Mouse (Mus musculus) gastrocnemius, adult 2 months (tissue): ENCODE measurements around the gene Ppcs. TPM values are rescaled to one million over a fixed set of nuclear protein-coding genes. Genes with fewer than 3 reads are reported as not detected.
A peak's percentile ranks its signal among the peaks of the same experiment; 100 is the strongest.

ENCODE experiments used
- DNase-seq: peaks from one replicate; pipeline ENCODE4 v3.0.0; 2022
- H3K27ac ChIP-seq: fragments of 200-600 bp; 2 replicates; pipeline ENCODE4 v1.8.1; 2022; ENCODE audit warnings: mild to moderate bottlenecking
- H3K4me3 ChIP-seq: fragments of 200-600 bp; 2 replicates; pipeline ENCODE4 v1.8.1; 2022; ENCODE audit warnings: mild to moderate bottlenecking, moderate library complexity
- CTCF ChIP-seq: fragments of 200-600 bp; IDR thresholded peaks from 2 replicates; pipeline ENCODE4 v1.8.1; 2022; ENCODE audit warnings: antibody characterized with exemption, mild to moderate bottlenecking, moderate library complexity
- intact Hi-C: fragments of 180-260 bp; cut with DNase I; formaldehyde crosslinking; loops from one replicate; pipeline ENCODE4 v1.15.1; 2025
- total RNA-seq, 2 experiments: library from RNA; stranded (reverse); gene quantifications; 2 replicates each; pipeline ENCODE4 v1.2.3; 2021

Gene Ppcs
- total RNA-seq, 2 experiments from 2014 or later, result 4.0 to 5.0 TPM

DNA sequence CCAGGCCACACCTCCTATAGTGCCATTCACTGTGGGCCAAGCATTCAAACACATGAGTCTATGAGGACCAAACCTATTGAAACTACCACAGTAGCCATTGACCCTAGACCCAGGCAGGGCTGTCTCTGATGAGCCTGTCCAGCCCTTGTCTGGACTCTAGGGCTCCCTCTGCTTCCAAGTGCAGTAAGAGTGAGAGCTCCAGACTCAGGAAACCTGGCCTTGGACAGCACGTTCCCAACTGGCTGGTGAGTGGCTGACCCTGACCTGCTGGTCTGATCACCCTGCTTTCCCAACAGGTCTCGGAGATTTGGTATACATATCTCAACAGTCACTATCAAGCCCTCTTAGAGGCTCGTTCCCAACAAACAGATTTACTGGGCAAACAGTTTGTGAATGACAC, 25.6 kb upstream of the Ppcs start:
- intact Hi-C loops, result no loop called here
- no peak overlapping the region for H3K4me3 ChIP-seq
- no peak for TF ChIP-seq CTCF
- H3K27ac ChIP-seq, result no peak overlapping the region
- DNase-seq, result no peak

DNA sequence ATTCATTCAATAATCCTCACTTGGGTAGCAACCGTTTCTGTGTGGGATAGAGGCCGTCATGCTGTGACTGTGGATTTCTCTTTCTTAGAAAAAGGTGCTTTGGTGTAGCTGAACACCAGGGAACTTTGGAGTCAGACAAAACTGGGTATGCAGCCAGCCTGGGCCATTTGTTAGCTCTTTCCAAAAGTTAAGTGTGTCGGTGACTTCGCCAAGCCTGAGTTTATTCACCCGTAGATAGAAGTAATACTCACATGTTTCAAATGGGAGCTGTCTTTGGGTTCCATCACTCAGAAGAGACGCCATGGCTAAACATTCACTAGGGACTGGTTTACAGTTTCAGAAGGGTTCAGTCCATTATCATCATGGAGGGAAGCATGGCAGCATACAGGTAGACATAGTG, 25.0 kb upstream of the Ppcs start:
- Histone ChIP-seq H3K4me3 (no peak overlapping the region), H3K27ac (no peak overlapping the region)
- no peak for TF ChIP-seq CTCF
- DNase-seq, result no peak
- intact Hi-C loops, result no loop called here

DNA sequence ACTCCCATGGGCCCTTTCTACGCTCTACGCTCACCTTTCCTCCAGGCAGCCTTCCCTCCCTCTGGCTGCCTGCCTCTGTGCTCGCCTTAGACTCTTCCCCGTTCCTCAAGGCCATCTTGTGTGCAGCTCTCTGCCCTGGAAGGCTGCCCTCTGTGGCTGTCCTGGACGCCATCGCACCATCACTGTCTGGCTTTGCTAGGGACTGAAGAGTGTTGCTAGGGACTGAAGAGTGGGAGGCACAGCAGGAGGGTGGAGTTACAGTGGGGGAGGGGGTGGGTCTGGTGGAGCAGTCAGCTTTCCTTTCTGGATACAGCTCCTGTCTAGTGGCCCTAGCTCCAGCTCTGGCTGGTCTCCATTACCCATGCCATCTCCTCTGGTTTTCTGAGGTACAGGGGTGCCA, 20.3 kb upstream of the Ppcs start:
- no peak overlapping the region for H3K27ac ChIP-seq
- intact Hi-C loops, result no loop called here
- H3K4me3 ChIP-seq, result no peak overlapping the region
- no peak for TF ChIP-seq CTCF
- no peak for DNase-seq

DNA sequence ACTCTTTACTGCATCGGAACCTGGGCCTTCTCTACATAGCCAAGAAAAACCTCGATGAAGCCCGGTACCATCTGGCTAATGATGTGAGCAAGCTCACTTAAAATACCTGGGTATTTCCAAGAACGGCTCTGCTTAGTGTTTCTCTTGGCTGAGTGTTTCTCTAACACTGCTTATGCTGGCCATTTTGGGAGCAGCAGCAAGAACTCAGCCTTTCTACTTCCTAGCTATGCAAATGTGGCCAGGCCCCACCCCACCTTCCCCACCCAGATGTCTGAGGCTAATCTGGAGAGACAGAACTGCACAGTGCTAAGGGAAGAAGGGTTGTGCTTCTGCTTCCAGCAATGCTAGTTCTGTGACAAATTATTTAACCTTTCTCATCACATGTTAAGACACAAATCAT, 19.6 kb upstream of the Ppcs start:
- H3K27ac ChIP-seq, result no peak overlapping the region
- intact Hi-C loops, result no loop called here
- DNase-seq, result no peak
- H3K4me3 ChIP-seq, result no peak overlapping the region
- no peak for TF ChIP-seq CTCF

DNA sequence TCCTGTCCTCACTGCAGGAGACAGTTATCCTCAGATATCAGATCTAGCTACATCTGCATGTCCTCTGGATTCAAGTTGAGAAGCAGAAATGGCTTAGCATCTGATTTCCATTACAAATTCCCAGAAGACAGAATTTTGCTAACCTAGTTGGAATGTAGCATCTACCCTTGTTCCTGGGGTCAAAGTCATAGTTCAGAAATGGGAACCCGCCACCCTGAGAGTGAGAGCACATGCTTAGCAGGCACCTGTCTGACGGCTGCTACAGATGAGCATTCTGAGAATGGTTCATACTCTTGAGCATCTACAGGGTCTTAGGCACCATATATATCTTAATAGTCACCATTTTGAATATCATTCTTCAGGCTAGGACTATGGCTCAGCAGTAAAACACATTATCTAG, 15.7 kb upstream of the Ppcs start:
- H3K4me3 ChIP-seq, result no peak overlapping the region
- intact Hi-C loops, result no loop called here
- TF ChIP-seq CTCF, result no peak
- no peak for DNase-seq
- no peak overlapping the region for H3K27ac ChIP-seq

DNA sequence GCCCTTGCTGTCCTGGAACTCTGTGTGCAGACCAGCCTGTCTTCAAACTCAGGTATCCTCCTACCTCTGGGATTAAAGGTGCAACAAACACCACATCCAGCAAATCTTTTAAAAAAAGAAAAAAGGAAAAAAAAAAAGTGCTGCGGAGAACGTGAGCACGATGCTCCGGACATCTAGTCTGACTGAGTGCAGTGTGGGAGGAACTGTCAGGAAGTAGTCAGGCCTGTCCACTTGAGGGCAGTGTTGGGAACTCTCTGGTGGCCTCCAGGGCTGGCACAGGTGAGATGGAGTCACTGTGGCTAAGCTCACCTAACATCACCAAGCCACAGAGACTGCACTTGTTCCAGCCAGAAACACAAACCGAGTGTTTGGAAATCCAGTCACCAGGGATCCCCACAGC, 8.5 kb upstream of the Ppcs start:
- intact Hi-C loops, result loop anchor here (2.0 kb wide), 3 partner anchors 60 to 236 kb away; no protein-coding TSS in a partner anchor
- peak; percentile 73 for TF ChIP-seq CTCF
- Histone ChIP-seq H3K4me3 (no peak overlapping the region), H3K27ac (no peak overlapping the region)
- peak; percentile 68 for DNase-seq

DNA sequence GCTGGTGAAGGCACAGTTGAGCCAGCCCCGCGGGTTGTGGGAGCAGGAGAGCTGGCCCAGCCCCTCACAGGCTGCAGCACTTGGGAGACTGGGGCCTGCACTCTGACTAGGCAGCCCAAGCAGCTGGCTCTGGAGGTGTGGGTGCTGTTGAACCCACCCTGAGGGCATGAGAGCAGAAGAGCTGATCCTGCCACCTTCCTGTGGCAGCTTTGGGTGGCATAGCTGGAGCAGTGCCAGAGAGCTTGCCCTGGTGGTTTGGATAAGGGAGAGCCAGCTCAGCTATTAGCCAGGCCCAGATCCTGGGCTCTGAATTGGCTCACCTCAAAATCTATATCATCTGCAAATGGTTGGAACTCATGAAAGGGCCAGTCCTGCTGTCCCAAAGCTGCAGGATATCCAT, 5.5 kb upstream of the Ppcs start:
- no peak overlapping the region for H3K4me3 ChIP-seq
- H3K27ac ChIP-seq, result no peak overlapping the region
- DNase-seq, result no peak
- intact Hi-C loops, result loop anchor here (5.0 to 10.0 kb wide), 2 partner anchors 200 to 387 kb away; no protein-coding TSS in a partner anchor
- no peak for TF ChIP-seq CTCF

DNA sequence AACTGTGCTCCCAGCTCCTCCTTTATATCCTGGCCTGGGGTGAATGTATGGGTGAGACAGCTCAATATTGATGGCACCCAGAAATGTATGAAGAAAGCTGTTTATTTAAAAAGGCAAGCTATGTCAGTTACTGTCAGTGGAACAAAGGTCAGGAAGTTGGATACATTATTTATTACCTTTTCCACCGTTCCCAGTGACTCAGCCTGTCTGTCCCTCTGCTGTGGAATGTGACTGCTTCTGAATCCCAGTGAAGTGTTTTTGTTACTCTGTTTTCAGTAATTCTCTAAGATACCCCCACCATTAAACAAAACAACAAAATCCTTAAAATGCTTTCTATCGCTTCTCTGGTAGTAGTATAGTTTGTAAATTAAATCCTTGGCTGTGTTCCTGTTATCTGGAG, 3.4 kb upstream of the Ppcs start:
- Histone ChIP-seq H3K4me3 (no peak overlapping the region), H3K27ac (no peak overlapping the region)
- DNase-seq, result no peak
- TF ChIP-seq CTCF, result no peak
- intact Hi-C loops, result loop anchor here (5.0 to 10.0 kb wide), 2 partner anchors 202 to 389 kb away; no protein-coding TSS in a partner anchor

DNA sequence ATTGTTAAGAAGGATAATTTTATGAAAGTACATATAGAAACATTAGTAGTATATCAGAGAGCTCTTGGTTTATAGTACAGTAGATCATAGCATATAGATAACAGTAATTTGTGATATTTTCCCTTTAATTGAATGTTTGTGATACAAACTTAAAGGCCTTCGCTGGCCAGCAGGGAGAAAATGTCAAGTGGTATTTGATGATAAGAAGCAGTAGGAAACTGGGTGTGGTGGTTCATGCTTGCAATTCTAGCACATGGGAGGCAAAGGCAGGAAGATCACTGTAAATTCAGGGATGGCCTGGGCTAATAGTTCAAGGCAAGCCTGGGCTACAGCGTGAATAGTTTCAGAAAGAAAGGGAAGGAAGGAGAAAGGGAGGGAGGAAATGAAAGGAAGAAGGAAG, 2.9 kb upstream of the Ppcs start:
- intact Hi-C loops, result loop anchor here (5.0 to 10.0 kb wide), 2 partner anchors 202 to 390 kb away; no protein-coding TSS in a partner anchor
- no peak overlapping the region for H3K4me3 ChIP-seq
- no peak overlapping the region for H3K27ac ChIP-seq
- no peak for TF ChIP-seq CTCF
- DNase-seq, result no peak

DNA sequence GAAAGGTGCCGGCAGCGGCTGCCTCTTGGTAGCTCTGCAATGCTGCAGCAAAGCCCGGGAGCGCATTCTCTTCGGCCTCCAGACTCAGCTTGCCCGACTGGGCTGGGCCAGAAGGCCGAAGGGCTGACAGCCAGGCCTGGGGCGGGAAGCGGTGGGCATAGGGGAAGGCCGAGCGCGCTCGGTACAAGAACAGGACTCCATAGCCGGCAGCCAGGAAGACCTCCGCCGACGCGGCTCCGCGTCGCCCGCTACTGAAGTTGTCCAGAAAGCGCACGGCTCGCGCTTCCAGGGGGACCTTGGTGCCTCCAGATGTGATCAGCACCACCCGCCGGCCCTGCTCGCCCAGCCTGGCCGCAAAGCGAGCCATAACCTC, 313 bp downstream of the Ppcs start:
- H3K4me3 ChIP-seq, result peak overlapping the region; percentile 73
- TF ChIP-seq CTCF, result no peak
- no peak for DNase-seq
- intact Hi-C loops, result loop anchor here (5.0 to 10.0 kb wide), 2 partner anchors 185 to 393 kb away; no protein-coding TSS in a partner anchor
- H3K27ac ChIP-seq, result peak overlapping the region; percentile 93

DNA sequence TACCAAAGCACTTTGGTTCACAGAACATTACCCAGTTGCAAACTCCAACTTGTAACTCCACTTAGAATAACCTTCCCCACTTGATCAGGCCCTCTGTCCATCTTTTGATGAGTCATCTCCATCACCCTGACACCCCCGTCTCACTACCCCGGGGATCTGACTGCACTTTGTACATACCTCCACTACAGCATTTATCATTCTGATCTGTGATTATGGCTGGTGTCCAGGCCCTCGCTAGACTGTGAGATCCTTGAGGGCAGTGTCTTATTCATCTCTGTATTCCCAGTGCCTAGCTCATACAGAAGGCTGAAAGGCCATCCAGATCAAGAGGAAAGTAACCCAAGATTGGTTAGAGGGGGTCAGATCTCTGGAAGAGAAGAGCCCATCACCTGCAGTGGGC, 1.0 kb downstream of the Ppcs start:
- intact Hi-C loops, result loop anchor here (5.0 to 10.0 kb wide), 2 partner anchors 184 to 394 kb away; no protein-coding TSS in a partner anchor
- peak overlapping the region; percentile 73 for H3K4me3 ChIP-seq
- no peak overlapping the region; the same call in 1 of the 2 replicates for H3K27ac ChIP-seq
- no peak for TF ChIP-seq CTCF
- no peak for DNase-seq

DNA sequence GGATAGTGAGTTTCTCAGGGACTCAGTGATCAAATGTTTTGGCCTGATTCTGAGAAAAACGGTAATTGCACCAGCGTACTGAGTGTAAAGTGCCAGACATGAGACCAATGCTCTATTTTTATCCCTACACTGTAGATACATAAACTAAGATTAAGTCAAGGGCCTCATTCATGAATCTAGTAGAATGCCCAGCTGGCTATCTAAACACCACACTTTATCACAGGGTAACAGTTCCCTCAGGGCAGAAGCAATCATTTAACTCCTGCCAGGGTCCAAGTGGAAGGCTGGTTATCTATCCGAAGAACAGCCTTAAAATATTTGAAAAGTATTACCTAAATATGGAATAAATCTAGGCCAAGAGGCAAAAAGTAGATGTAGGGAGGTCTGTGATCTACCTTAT, 4.3 kb downstream of the Ppcs start:
- no peak overlapping the region for H3K27ac ChIP-seq
- no peak for DNase-seq
- no peak overlapping the region for H3K4me3 ChIP-seq
- TF ChIP-seq CTCF, result no peak
- intact Hi-C loops, result no loop called here

DNA sequence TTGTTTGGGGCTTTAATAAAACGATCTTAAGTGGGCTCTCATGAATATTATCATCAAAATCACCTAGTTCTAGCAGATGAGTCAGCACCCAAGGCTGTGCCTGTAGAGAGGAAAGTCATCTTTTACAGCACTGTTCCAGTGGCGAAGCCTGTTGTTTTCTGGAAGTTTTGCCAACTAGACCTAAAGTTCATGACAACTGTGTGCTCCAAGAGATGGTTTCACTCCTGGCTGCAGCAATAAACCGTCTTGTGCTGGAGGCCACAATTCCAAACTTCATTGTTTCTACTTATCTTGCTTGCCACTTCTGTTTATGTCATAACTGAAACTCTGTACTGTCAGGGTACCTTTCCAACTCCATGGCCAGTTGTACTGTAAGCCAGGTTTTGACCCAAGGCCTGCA, 5.0 kb downstream of the Ppcs start:
- Histone ChIP-seq H3K4me3 (no peak overlapping the region), H3K27ac (no peak overlapping the region)
- no peak for TF ChIP-seq CTCF
- no peak for DNase-seq
- intact Hi-C loops, result no loop called here

DNA sequence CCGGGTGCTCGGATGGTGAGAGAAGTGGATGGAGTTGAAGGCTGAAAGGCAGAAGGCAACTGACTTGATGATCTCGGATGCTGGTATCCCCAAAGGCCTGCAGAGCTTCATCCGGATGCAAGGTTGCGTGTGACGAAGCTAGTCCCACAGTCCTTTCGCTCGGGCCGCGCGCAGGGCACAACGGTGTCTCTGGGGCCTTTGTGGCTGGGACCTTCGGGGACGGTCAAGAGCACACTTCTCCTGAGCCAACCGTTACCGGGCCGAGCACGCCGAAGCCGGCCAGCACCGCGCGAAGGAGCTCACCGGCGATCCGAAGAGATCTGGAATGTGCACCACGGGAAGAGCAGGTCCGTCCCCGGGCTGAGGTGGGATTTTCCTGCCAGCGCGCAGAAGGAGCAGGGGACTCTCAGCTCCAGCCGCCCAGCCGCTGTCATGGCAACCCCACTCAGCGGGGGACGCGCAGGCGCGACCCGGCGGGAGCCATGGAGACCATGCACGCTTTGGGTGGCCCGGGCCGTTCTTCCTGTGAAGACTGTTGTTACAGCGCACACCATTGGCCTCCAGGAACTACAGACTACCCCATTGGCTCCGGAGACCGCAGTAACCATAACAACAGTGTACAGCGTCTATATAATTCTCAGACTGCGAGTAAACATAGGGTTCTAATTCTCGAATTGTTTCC, 7.0 kb downstream of the Ppcs start, which contains the start of gene Ccdc30:
Gene Ccdc30 (minus strand): TSS at position 450 of the 682 bp plus-strand sequence.
- intact Hi-C loops, result no loop called here
- H3K4me3 ChIP-seq, result peak within 1 kb of the TSS; percentile 82
- DNase-seq, result peak; percentile 88
- H3K27ac ChIP-seq, result 0 out of 2 replicates have a peak within 1 kb of the TSS, but pooled peaks have one; percentile 16
- TF ChIP-seq CTCF, result no peak
